Mouse (Mus musculus) B cell, adult 67 days (primary cell): ENCODE data around the gene Cilp. TPM values are rescaled to one million over a fixed set of nuclear protein-coding genes. Genes with fewer than 3 reads are reported as not detected.

ENCODE experiments used
- total RNA-seq, 2 experiments: library from RNA; stranded (reverse); gene quantifications; 4 replicates each; pipeline ENCODE4 v1.2.4; 2023

The Cilp gene
- not detected for total RNA-seq

DNA sequence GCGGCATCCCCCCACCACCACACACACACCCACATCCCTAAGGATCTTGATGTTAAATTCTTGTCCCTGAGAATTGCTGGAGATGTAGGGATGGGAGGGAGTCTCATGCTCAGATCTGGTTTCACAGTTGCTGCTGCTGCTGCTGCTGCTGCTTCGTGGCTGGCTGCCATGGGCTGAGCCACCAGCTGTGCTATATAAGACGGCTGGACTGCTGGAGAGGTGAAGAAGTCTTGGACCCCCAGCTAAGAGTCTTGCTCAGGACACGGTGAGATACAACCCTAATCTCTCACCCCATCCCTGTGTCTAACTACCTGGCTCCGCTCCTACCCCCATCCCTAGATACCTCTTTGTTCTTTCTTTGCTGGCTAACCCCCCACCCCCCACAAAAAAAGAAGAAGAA lies at the start of gene Cilp:
Gene Cilp, plus strand, starts transcription at position 222 of the 400 bp plus-strand sequence.

DNA sequence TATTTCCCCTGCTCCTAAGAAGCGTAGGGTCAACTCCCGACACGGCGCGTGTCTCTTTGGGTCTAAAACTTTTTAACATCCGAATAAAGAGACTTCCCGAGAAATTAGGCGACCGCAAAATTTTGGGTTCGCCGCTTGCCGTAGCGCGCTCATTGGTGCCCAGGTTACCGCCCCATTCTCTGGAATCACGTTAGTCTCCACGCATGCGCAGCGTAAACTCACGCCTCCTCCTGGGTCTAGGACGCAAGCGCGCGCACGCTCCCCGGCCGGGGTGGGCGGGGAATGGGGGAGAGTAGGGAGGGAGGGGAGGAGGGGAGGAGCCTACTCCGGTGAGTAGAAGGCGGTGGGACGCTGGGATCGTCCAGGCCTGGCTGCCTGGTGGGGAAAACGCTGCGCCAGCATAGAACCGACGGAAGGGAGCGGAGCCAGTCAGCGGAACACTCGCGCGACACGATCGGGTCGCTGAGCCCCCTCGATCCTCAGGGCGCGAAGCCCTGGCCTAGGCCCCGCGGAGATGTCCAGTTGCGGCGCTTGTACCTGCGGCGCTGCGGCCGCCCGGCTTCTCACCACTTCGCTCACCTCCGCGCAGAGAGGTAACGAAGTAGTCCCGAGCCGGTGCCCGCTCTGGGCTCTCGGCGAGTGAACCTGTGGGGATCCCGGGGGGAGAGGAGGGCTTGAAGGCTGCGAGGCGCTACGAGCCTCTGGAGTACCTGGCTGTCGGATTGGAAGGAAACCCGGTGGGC lies 29.2 kb downstream of the Cilp start, which contains the start of gene Clpx:
Gene Clpx, plus strand, starts transcription at position 288 of the 743 bp plus-strand sequence.

Other genes starting within 250 kb of the Cilp start
- gene Hacd3, start 243.5 kb upstream of the Cilp start, total RNA-seq: 10 to 100 TPM; 20.0 to 22.5 TPM
- gene Dpp8, start 232.8 kb upstream of the Cilp start, total RNA-seq: 100 to 1,000 TPM; 102 to 104 TPM
- gene Igdcc4, start 163.7 kb upstream of the Cilp start, total RNA-seq: under 1 TPM; 0.12 to 0.15 TPM
- not detected for gene Igdcc3, start 124.0 kb upstream of the Cilp start, total RNA-seq
- gene Parp16, start 69.8 kb upstream of the Cilp start, total RNA-seq: 1 to 10 TPM; 5.7 to 8.7 TPM
- gene Clpx, start 29.1 kb downstream of the Cilp start, total RNA-seq: 10 to 100 TPM; 31.6 to 39.2 TPM
- 10 to 100 TPM; 19.1 to 22.4 TPM for gene Pdcd7, start 80.9 kb downstream of the Cilp start, total RNA-seq
- 1 to 10 TPM; 1.9 to 3.0 TPM for gene Ubap1l, start 95.9 kb downstream of the Cilp start, total RNA-seq
- not detected for gene Kbtbd13, start 126.5 kb downstream of the Cilp start, total RNA-seq
- not detected for gene Rasl12, start 133.3 kb downstream of the Cilp start, total RNA-seq
- gene Slc51b, start 157.8 kb downstream of the Cilp start, total RNA-seq: not detected
- 10 to 100 TPM; 28.0 to 30.1 TPM for gene Mtfmt, start 170.6 kb downstream of the Cilp start, total RNA-seq
- 10 to 100 TPM; 56.3 to 59.6 TPM for gene Spg21, start 195.8 kb downstream of the Cilp start, total RNA-seq